Mouse (Mus musculus) testis, postnatal 10 days (tissue): Measurements from ENCODE around the gene Ulk4.

Source experiments
- DNase-seq: peaks from one replicate; pipeline ENCODE4 v3.0.0; 2021; ENCODE audit warnings: low spot score

Ulk4 gene

GRCm38 (mm10) chr9:121277118-121278060 lies at the start of gene Ulk4:
Gene Ulk4, minus strand, starts transcription at chr9:121277197.
- DNase-seq, result peak; percentile 90

DNA sequence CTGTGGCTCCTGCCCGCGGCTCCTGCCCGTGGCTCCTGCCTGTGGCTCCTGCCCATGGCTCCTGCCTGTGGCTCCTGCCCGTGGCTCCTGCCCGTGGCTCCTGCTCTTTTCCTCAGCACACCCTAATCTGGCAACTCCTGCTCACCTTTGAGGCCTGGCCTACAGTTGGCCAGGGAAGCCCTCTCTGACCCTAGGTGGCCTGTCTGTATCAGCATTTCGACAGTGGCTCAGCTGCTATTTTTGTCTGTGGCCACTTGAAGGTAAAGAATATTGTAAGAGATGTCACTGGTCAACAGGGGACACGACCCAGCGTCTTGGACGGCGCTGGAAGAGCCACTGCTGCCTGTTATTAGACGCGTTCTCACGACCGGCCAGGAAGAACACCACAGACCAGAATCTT lies 45.0 kb upstream of the Ulk4 start:
- DNase-seq, result no peak

GRCm38 (mm10) chr9:121321118-121321517 lies 44.1 kb upstream of the Ulk4 start:
- no peak for DNase-seq

DNA sequence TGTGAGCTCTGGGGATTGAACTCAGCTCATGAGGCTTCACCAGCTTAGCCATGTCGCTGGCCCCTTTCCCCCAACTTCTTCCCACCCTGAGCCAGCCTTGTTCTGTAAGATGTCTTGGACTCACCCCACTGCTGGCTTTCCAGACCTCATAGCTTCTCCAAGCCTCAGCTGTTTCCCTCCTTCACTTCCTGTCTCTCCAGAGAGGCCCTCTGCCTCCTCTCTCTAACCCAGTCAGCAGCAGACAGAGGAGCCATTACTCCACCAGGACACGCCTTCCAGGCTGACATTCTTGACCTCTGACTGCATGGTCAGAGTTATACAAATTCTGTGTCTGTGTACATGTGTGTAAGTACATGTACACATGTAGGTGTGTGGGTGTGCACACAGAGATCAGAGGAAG lies 43.4 kb upstream of the Ulk4 start:
- no peak for DNase-seq

- DNase-seq, result no peak
Measured at GRCm38 (mm10) chr9:121319323-121319966, 42.4 kb upstream of the Ulk4 start.

GRCm38 (mm10) chr9:121316621-121317405 lies 39.8 kb upstream of the Ulk4 start:
- peak; percentile 74 for DNase-seq

DNA sequence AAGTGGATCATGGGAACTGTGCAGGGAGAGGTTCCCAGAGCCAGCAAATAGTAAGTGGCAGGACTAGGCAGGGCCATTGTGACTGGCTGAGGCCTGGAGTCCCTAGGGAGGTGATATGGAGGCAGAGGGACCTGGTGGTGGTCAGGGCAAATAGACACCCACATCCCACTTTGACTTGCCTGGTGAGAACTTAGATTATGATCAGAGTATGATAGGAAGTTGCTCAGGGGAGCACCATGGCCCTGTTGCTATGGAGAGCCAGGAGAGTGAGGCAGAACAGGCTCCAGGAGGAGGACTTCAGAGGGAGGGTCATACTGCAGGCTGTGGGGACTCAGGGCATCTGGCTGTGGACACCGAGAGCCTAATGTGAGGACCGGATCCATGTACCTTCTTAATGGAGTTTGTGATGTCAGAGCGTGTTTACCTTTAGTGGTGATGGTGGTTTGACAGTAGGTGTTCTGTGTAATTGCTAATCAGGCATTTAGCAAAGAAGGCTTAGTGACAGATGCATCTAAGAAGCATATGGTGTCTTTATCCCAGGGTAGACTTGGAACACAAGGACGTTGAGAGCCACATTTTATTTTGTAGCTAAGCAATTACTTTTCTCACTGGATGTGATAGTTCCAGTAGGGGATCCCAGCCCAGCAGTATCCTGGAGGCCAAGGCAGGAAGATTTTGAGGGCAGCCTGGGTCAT lies 39.1 kb upstream of the Ulk4 start:
- DNase-seq, result no peak

DNA sequence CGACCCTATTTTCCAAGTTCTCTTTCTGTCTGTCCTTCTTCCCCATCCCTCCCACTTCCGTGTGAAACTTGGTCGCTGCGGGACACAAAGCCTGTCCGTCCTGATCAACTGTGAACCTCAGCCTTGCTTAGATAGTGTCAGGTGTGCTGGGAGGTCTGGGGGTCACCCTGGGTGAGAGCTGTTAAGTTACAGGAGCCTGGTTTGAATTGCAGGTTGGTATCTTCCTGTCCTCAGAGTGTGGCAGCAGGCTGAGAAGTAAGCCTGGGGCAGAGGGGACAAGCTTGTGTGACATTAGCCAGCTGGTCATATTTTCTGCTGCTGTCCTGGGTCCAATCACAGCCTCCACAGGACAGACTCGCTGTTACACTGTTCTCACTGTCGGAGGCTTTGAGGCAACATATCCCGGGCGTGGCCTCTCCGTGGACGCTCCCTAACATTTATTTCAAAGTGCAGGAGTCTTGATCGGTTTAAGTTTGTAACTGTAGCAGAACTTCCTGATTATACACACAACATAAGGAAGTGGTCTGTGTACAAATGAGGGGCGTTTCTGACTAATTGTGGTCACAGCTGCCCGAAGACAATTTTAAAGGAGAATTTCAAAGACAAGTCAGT lies 37.6 kb upstream of the Ulk4 start:
- no peak for DNase-seq

- peak; percentile 86 for DNase-seq
Measured at GRCm38 (mm10) chr9:121313656-121314374, 36.8 kb upstream of the Ulk4 start.

- no peak for DNase-seq
Measured at GRCm38 (mm10) chr9:121312237-121312891, 35.4 kb upstream of the Ulk4 start.

DNA sequence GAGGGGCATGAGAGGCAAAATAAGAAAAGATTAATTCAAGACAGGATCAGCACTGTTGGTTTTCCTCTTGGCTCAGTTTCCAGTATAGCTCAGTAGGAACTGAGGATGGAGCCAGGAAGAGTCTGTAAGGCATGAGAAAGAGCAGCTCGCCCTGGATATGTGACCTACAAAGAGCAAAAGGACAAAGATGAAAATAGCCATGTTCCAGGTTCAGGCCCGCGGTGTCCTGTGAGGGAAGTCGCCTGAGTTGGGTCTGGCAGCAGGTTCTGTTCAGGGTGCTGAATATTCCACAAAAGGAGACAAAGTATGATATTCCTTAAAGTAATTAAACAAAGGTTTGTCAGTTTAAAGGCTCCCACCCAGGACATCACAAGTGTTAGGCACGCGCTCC lies 34.8 kb upstream of the Ulk4 start:
- DNase-seq, result no peak

- DNase-seq, result no peak
Measured at GRCm38 (mm10) chr9:121310501-121310900, 33.5 kb upstream of the Ulk4 start.

GRCm38 (mm10) chr9:121309287-121309686 lies 32.3 kb upstream of the Ulk4 start:
- no peak for DNase-seq

GRCm38 (mm10) chr9:121305456-121305855 lies 28.5 kb upstream of the Ulk4 start:
- DNase-seq, result no peak

DNA sequence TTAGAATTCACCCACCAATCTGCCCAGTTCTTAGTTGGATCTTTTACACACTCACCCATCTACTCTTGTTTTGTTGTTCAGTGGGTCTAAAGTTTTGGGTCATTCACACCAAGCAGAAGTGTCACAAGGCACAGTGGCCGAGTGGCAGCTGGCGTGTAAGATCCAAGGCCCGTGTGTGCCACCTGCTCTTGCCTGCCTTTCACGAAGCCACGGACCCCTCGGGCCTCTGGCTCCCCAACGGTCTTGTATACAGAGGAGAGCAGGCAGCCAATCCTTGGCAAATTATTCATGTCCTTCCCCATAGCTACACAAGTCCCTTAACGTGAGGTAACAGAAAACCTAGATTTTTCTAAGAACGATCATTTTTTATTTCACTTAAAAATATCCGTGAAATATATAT lies 27.5 kb upstream of the Ulk4 start:
- DNase-seq, result no peak

GRCm38 (mm10) chr9:121303748-121304147 lies 26.8 kb upstream of the Ulk4 start:
- no peak for DNase-seq

DNA sequence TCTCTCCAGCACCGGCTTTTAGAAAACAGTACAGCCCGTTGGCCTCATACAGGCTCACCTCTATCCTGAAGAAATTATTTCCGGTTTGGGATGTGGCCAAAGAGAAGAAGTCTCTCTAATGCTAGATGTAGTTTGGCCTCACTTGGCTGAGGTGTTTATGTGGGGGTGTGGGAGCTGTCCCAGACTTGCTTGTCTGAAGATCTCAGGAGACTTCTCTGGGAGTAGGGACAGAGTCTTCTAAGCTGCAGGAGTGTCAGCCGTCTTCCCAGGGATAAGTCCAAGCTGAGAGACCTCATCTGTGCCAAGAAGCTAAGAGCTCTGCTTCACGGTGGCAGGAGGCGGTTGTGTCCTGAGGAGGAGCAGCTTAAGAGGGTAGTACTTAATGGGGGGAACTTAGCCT lies 26.1 kb upstream of the Ulk4 start:
- DNase-seq, result peak; percentile 39

- peak; percentile 58 for DNase-seq
Measured at GRCm38 (mm10) chr9:121302543-121302942, 25.5 kb upstream of the Ulk4 start.

- DNase-seq, result peak; percentile 42
Measured at GRCm38 (mm10) chr9:121301041-121301920, 24.3 kb upstream of the Ulk4 start.
